Mouse (Mus musculus): ENCODE measurements around the gene Nkg7. TPM values are rescaled to one million over a fixed set of nuclear protein-coding genes. Genes with fewer than 3 reads are reported as not detected.

Gene Nkg7
- polyA plus RNA-seq, 1 experiment: 0.08 TPM

DNA sequence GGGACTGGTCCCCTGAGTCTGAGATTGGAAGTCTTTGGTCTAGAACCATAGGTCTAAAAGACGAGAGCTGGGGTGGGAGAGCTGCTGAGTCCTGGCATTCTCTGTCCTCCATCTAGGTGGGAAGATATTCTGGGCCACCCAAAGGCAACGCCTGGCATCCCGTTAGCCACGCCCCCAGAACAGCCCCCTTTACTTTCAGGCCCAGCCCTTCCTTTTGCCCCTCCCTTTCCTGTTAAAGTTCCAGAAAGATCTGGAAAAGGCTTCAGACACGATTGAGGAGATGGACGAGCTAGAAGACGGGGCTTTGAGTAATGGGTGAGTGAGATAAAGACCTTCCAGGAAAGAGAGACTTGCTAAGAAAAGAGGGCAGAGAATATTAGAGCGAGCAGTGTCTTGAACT lies 9.5 kb upstream of the Nkg7 start, which contains the start of gene Lim2:
Lim2 (plus strand) TSS at position 265 of the 400 bp plus-strand sequence.
- TF ChIP-seq CTCF (IDR thresholded peaks at IDR 0.05; ENCODE audit: control insufficient read depth, insufficient read depth, insufficient read length) (no peak), USF1 (IDR thresholded peaks at IDR 0.05; ENCODE audit: low read depth) (no peak)

DNA sequence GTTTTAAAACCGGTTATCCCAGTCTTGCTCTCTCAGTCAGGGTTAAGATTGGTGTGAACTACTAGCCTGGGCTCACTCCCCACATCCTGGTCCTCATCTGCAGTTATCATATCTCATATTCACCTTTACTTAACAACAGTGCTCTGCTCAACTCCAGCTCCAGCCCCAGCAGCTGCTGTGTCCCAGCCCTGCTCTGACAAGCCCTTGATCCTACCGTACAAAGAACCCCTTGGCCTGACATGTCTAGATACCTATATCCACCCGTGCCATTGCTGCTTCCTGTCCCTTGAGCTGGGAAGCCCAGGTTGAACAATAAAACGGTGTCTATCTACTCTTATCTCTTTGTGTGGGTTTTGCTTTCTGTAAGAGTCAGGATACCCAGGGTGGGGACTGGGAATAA lies 7.4 kb upstream of the Nkg7 start:
- H3K36me3 ChIP-seq (ENCODE audit: control insufficient read depth, insufficient read depth): no peaks in the 10 kb centered on the region
- no peak overlapping the region for H3ac ChIP-seq (ENCODE audit: control insufficient read depth, insufficient read length, low read depth)
- no peak overlapping the region for H3K4me3 ChIP-seq (ENCODE audit: insufficient read depth, poor library complexity, severe bottlenecking)
- H3K79me2 ChIP-seq (ENCODE audit: control insufficient read depth, insufficient read depth): no peaks in the 10 kb centered on the region
- H3K79me3 ChIP-seq (ENCODE audit: low read depth): no peaks in the 10 kb centered on the region
- TF ChIP-seq MAX (IDR thresholded peaks at IDR 0.05) (no peak), MYOD1 (IDR thresholded peaks at IDR 0.05; ENCODE audit: control insufficient read depth, insufficient read length, low read depth) (no peak), CEBPB (IDR thresholded peaks at IDR 0.05; ENCODE audit: low read depth) (no peak), CTCF (IDR thresholded peaks at IDR 0.05; ENCODE audit: control insufficient read depth, insufficient read depth, insufficient read length) (no peak), USF1 (IDR thresholded peaks at IDR 0.05; ENCODE audit: low read depth) (no peak), MYOG (IDR thresholded peaks at IDR 0.05; ENCODE audit: control insufficient read depth, extremely low read depth, insufficient read length) (no peak), FOSL1 (IDR thresholded peaks at IDR 0.05; ENCODE audit: insufficient read depth, low read length, poor library complexity, severe bottlenecking) (no peak)
- H3K27me3 ChIP-seq (ENCODE audit: control insufficient read depth, insufficient read depth, insufficient read length): no peaks in the 10 kb centered on the region

More for the DNA sequence above, 9.5 kb upstream of the Nkg7 start, which contains the start of gene Lim2:
- Histone ChIP-seq H3K36me3 (ENCODE audit: control insufficient read depth, insufficient read depth) (no peaks in the 10 kb centered on the region), H3ac (ENCODE audit: control insufficient read depth, insufficient read length, low read depth) (no peak within 1 kb of the TSS), H3K27me3 (ENCODE audit: control insufficient read depth, insufficient read depth, insufficient read length) (no peaks in the 10 kb centered on the region), H3K79me2 (ENCODE audit: control insufficient read depth, insufficient read depth) (no peaks in the 10 kb centered on the region), H3K79me3 (ENCODE audit: low read depth) (no peaks in the 10 kb centered on the region), H3K4me3 (ENCODE audit: insufficient read depth, poor library complexity, severe bottlenecking) (no peak within 1 kb of the TSS)

DNA sequence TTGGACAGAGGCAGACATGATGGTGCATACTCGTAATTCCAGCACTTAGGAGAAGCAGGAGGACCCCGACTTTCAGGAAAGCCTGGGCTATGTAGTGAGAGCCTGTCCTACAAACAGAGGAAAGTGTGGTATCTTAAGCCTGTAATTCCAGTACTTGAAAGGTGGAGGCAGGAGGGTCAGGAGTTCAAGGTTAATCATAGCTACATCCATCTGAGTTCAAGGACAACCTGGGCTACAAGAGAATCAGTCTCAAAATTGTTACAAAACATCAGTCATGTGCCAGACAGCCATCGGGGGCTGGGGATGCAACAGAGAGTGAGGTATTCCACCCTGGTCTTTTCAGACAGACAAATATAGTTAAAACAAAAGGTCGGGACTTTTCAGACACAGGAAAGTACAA lies 4.0 kb upstream of the Nkg7 start:
- no peaks in the 10 kb centered on the region for H3K36me3 ChIP-seq (ENCODE audit: control insufficient read depth, insufficient read depth)
- H3K79me3 ChIP-seq (ENCODE audit: low read depth): no peaks in the 10 kb centered on the region
- H3ac ChIP-seq (ENCODE audit: control insufficient read depth, insufficient read length, low read depth): no peak overlapping the region
- H3K4me3 ChIP-seq (ENCODE audit: insufficient read depth, poor library complexity, severe bottlenecking): no peak overlapping the region
- no peaks in the 10 kb centered on the region for H3K27me3 ChIP-seq (ENCODE audit: control insufficient read depth, insufficient read depth, insufficient read length)
- no peak for TF ChIP-seq CEBPB (IDR thresholded peaks at IDR 0.05; ENCODE audit: low read depth)
- TF ChIP-seq USF1 (IDR thresholded peaks at IDR 0.05; ENCODE audit: low read depth): no peak
- no peak for TF ChIP-seq MAX (IDR thresholded peaks at IDR 0.05)
- TF ChIP-seq MYOD1 (IDR thresholded peaks at IDR 0.05; ENCODE audit: control insufficient read depth, insufficient read length, low read depth): no peak
- no peak for TF ChIP-seq FOSL1 (IDR thresholded peaks at IDR 0.05; ENCODE audit: insufficient read depth, low read length, poor library complexity, severe bottlenecking)
- TF ChIP-seq MYOG (IDR thresholded peaks at IDR 0.05; ENCODE audit: control insufficient read depth, extremely low read depth, insufficient read length): no peak
- TF ChIP-seq CTCF (IDR thresholded peaks at IDR 0.05; ENCODE audit: control insufficient read depth, insufficient read depth, insufficient read length): no peak
- H3K79me2 ChIP-seq (ENCODE audit: control insufficient read depth, insufficient read depth): no peaks in the 10 kb centered on the region

DNA sequence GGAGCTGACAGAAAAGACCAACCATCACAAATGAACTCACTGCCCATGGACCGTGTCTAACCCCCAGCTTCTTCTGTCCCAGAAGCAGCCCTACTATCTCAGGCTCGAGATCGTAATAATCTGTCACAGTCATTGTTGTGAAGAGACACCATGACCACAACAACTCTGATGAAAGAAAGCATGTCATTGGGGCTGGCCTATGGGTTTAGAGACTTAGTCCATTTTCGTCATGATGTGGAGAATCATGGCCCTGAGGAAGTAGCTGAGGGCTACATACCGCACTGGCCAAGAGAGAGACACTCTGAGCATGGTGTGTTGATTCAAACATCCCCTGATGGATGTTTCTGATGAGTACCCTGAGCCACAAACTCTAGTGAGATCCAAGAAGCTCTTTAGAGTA lies 2.2 kb upstream of the Nkg7 start:
- TF ChIP-seq CEBPB (IDR thresholded peaks at IDR 0.05; ENCODE audit: low read depth): no peak
- TF ChIP-seq MAX (IDR thresholded peaks at IDR 0.05): no peak
- no peak for TF ChIP-seq MYOG (IDR thresholded peaks at IDR 0.05; ENCODE audit: control insufficient read depth, extremely low read depth, insufficient read length)
- TF ChIP-seq USF1 (IDR thresholded peaks at IDR 0.05; ENCODE audit: low read depth): no peak
- no peak for TF ChIP-seq CTCF (IDR thresholded peaks at IDR 0.05; ENCODE audit: control insufficient read depth, insufficient read depth, insufficient read length)
- no peak for TF ChIP-seq FOSL1 (IDR thresholded peaks at IDR 0.05; ENCODE audit: insufficient read depth, low read length, poor library complexity, severe bottlenecking)
- no peak for TF ChIP-seq MYOD1 (IDR thresholded peaks at IDR 0.05; ENCODE audit: control insufficient read depth, insufficient read length, low read depth)
- no peaks in the 10 kb centered on the region for H3K36me3 ChIP-seq (ENCODE audit: control insufficient read depth, insufficient read depth)
- no peaks in the 10 kb centered on the region for H3K27me3 ChIP-seq (ENCODE audit: control insufficient read depth, insufficient read depth, insufficient read length)
- H3K4me3 ChIP-seq (ENCODE audit: insufficient read depth, poor library complexity, severe bottlenecking): no peak overlapping the region
- H3K79me3 ChIP-seq (ENCODE audit: low read depth): no peaks in the 10 kb centered on the region
- H3ac ChIP-seq (ENCODE audit: control insufficient read depth, insufficient read length, low read depth): no peak overlapping the region
- no peaks in the 10 kb centered on the region for H3K79me2 ChIP-seq (ENCODE audit: control insufficient read depth, insufficient read depth)

DNA sequence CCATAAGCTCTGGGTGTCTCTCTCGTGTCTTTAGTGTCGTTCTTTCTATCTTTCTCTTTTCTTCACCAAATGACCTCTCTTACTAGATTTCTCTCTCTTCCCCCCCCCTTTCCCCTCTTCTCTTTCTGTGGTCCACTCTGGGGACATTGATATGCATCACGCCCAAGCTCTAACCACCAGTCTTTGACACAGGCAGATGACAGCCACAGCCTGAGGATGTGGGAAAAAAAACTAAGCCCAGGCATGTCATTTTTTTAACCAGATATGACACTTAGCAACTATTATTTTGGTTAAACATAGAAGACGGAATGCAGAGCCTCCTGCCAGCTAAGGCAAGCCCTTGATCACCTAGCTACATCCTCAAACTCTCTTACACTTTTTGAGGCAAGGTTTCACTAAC lies 1.7 kb downstream of the Nkg7 start:
- H3K79me2 ChIP-seq (ENCODE audit: control insufficient read depth, insufficient read depth): no peaks in the 10 kb centered on the region
- no peak overlapping the region for H3ac ChIP-seq (ENCODE audit: control insufficient read depth, insufficient read length, low read depth)
- H3K27me3 ChIP-seq (ENCODE audit: control insufficient read depth, insufficient read depth, insufficient read length): no peaks in the 10 kb centered on the region
- no peak overlapping the region for H3K4me3 ChIP-seq (ENCODE audit: insufficient read depth, poor library complexity, severe bottlenecking)
- no peaks in the 10 kb centered on the region for H3K36me3 ChIP-seq (ENCODE audit: control insufficient read depth, insufficient read depth)
- TF ChIP-seq CEBPB (IDR thresholded peaks at IDR 0.05; ENCODE audit: low read depth) (no peak), MAX (IDR thresholded peaks at IDR 0.05) (no peak), MYOD1 (IDR thresholded peaks at IDR 0.05; ENCODE audit: control insufficient read depth, insufficient read length, low read depth) (no peak), MYOG (IDR thresholded peaks at IDR 0.05; ENCODE audit: control insufficient read depth, extremely low read depth, insufficient read length) (no peak), CTCF (IDR thresholded peaks at IDR 0.05; ENCODE audit: control insufficient read depth, insufficient read depth, insufficient read length) (no peak), FOSL1 (IDR thresholded peaks at IDR 0.05; ENCODE audit: insufficient read depth, low read length, poor library complexity, severe bottlenecking) (no peak), USF1 (IDR thresholded peaks at IDR 0.05; ENCODE audit: low read depth) (no peak)
- H3K79me3 ChIP-seq (ENCODE audit: low read depth): no peaks in the 10 kb centered on the region

DNA sequence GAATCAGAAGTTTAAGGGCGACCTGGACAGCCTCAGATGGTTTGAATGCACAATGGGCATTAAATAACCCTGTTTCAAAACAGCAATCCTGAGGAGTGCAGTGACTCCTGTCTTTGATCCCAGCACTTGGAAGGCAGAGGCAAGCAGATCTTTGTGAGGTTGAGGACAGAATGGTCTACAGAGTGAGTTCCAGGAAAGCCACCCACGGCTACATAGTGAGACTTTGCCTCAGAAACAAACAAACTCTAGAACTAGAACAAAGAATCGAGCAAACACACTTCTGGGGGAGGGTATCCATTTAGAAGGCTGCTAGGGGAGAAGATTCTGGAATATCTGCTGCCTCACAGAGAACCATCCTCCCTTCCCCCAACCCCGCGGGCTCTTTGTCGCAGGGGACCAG lies 3.6 kb downstream of the Nkg7 start, which contains the start of gene Cldnd2:
Cldnd2 (plus strand) TSS at position 301 of the 400 bp plus-strand sequence.
- H3K4me3 ChIP-seq (ENCODE audit: insufficient read depth, poor library complexity, severe bottlenecking): no peak within 1 kb of the TSS
- H3K79me2 ChIP-seq (ENCODE audit: control insufficient read depth, insufficient read depth): peaks cover 14% of the 10 kb centered on the region
- no peaks in the 10 kb centered on the region for H3K27me3 ChIP-seq (ENCODE audit: control insufficient read depth, insufficient read depth, insufficient read length)
- H3K79me3 ChIP-seq (ENCODE audit: low read depth): peaks cover 8% of the 10 kb centered on the region
- H3K36me3 ChIP-seq (ENCODE audit: control insufficient read depth, insufficient read depth): no peaks in the 10 kb centered on the region
- TF ChIP-seq MYOD1 (IDR thresholded peaks at IDR 0.05; ENCODE audit: control insufficient read depth, insufficient read length, low read depth) (no peak), CEBPB (IDR thresholded peaks at IDR 0.05; ENCODE audit: low read depth) (no peak), USF1 (IDR thresholded peaks at IDR 0.05; ENCODE audit: low read depth) (no peak), CTCF (IDR thresholded peaks at IDR 0.05; ENCODE audit: control insufficient read depth, insufficient read depth, insufficient read length) (no peak), MAX (IDR thresholded peaks at IDR 0.05) (no peak), MYOG (IDR thresholded peaks at IDR 0.05; ENCODE audit: control insufficient read depth, extremely low read depth, insufficient read length) (no peak), FOSL1 (IDR thresholded peaks at IDR 0.05; ENCODE audit: insufficient read depth, low read length, poor library complexity, severe bottlenecking) (no peak)
- H3ac ChIP-seq (ENCODE audit: control insufficient read depth, insufficient read length, low read depth): no peak within 1 kb of the TSS
